Mouse (Mus musculus): ENCODE data around the gene D630045J12Rik. TPM values are rescaled to one million over a fixed set of nuclear protein-coding genes. Genes with fewer than 3 reads are reported as not detected.
A peak's percentile ranks its signal among the peaks of the same experiment; 100 is the strongest.

The D630045J12Rik gene
- polyA plus RNA-seq, 1 experiment from 2014 or later: 0.26 TPM

DNA sequence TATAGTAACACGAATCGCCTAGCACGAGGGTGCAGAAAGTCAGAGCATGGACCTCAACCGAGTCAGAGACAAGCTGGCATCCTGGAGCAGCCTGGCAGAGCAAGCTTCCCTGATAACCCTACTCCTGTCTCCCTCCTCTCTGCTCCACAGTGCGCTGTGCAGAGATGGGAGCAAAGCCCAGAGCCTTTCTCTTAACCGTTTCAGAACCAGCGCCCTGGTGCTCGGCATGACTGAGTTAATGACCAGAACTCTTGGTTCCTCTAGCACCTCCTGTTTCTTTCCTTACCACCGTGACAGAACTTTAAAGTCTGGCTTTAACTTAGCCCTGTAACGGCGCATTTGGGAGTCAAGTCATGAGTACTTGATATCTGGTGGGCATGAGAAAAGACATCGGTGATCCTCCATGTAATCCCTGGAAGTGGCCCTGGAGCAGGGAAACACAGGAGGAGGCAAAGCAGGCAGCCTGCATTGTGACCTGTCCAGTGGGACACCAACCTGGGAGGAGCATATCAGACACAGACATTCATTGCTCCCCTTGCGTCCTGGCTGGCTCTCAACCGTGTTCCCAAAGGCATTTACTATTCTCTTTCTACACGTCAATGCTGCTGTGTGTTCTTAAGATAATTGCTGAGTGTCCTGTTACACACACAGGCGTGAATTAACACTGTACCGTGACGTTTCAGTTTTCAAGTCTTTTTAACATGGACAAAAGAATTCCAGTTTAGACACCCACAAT lies 130.2 kb downstream of the D630045J12Rik start:
- Histone ChIP-seq H3K4me2 (ENCODE audit: low read depth, low read length) (no peak overlapping the region), H3K9ac (ENCODE audit: low read depth, low read length) (no peak overlapping the region), H3K4me3 (ENCODE audit: low read depth, low read length) (no peak overlapping the region), H3K36me3 (ENCODE audit: control insufficient read depth, insufficient read depth) (no peaks in the 10 kb centered on the region), H3K9me3 (replicated peaks; ENCODE audit: control insufficient read depth, low read length) (no peaks in the 10 kb centered on the region), H3K27ac (ENCODE audit: low read length) (no peak overlapping the region), H3K27me3 (ENCODE audit: control insufficient read depth, insufficient read depth, low read depth, low read length) (no peaks in the 10 kb centered on the region), H3K4me1 (ENCODE audit: control insufficient read depth, low read depth, low read length) (peaks cover 4% of the 10 kb centered on the region; the same call in 1 of the 2 replicates)
- WGBS (ENCODE audit: insufficient replicate concordance): 69% methylated on average over 18 of the region's 18 CpGs
- no peak for ATAC-seq (ENCODE audit: low read depth)

DNA sequence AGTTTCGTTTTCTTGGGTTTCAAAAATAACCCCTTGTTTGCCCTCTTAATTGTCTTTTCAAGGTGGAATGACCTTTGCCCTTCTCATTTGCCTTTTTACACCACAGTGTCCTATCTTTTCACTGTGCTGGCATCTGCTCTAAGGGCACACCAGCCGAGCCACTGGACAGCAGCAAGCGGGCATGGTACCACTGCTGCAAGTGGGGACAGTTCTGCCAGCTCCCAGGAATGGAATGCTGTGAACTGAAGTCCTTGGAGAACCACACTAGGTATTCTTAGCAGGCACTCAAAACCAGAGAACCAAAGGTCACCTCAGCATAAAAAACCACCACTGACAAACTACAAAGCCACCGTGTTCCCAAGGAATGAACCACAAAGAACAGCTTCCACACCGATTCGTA lies 131.0 kb downstream of the D630045J12Rik start:
- Histone ChIP-seq H3K9me3 (replicated peaks; ENCODE audit: control insufficient read depth, low read length) (no peaks in the 10 kb centered on the region), H3K27ac (ENCODE audit: low read length) (no peak overlapping the region), H3K27me3 (ENCODE audit: control insufficient read depth, insufficient read depth, low read depth, low read length) (no peaks in the 10 kb centered on the region), H3K36me3 (ENCODE audit: control insufficient read depth, insufficient read depth) (no peaks in the 10 kb centered on the region), H3K9ac (ENCODE audit: low read depth, low read length) (no peak overlapping the region), H3K4me3 (ENCODE audit: low read depth, low read length) (no peak overlapping the region), H3K4me1 (ENCODE audit: control insufficient read depth, low read depth, low read length) (peaks cover 4% of the 10 kb centered on the region; the same call in 1 of the 2 replicates), H3K4me2 (ENCODE audit: low read depth, low read length) (peak overlapping the region; percentile 4; the same call in 1 of the 2 replicates)
- 53% methylated on average over 6 of the region's 6 CpGs for WGBS (ENCODE audit: insufficient replicate concordance)
- ATAC-seq (ENCODE audit: low read depth): no peak

- Histone ChIP-seq H3K9ac (ENCODE audit: low read depth, low read length) (no peak overlapping the region), H3K4me2 (ENCODE audit: low read depth, low read length) (no peak overlapping the region), H3K9me3 (replicated peaks; ENCODE audit: control insufficient read depth, low read length) (no peaks in the 10 kb centered on the region), H3K27ac (ENCODE audit: low read length) (no peak overlapping the region), H3K36me3 (ENCODE audit: control insufficient read depth, insufficient read depth) (no peaks in the 10 kb centered on the region), H3K4me3 (ENCODE audit: low read depth, low read length) (no peak overlapping the region), H3K27me3 (ENCODE audit: control insufficient read depth, insufficient read depth, low read depth, low read length) (no peaks in the 10 kb centered on the region), H3K4me1 (ENCODE audit: control insufficient read depth, low read depth, low read length) (peaks cover 4% of the 10 kb centered on the region; the same call in 1 of the 2 replicates)
- 49% methylated on average over 5 of the region's 5 CpGs for WGBS (ENCODE audit: insufficient replicate concordance)
- no peak for ATAC-seq (ENCODE audit: low read depth)
These were observed 132.0 kb downstream of the D630045J12Rik start for GRCm38 (mm10) chr6:38121843-38122242.

DNA sequence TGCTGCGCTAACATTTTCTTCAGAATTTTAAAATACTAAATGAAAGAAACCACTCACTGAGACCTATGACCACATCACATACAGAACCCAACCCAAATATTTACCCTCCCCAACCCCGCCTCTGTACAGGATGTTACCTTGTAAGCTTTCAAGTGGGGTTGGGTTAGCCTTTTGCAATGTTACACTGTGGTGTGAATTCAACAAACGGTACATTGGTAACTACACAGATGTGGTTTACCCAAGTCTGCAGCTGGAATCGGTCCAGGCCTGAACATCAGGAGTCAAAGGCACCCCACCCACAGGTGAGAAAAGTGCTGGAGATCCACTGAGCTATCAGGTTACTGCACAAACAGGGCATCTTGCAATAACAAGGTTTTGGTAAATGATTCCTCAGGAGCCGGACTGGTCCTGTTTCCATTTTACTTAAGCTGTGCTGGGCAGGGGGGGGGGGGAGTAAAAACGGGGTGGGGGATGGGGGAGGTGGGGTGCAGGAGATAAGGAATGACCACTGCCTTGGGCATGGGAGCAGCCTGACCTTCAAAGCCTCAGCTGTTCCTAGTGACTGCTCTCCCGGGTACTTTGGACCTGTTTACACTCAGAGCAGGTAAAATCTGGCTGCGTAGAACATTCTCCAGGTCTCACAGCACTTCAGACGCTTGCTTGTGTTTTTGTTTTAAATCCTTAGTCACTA lies 133.0 kb downstream of the D630045J12Rik start:
- peak overlapping the region; percentile 15; the same call in 1 of the 2 replicates for H3K4me2 ChIP-seq (ENCODE audit: low read depth, low read length)

DNA sequence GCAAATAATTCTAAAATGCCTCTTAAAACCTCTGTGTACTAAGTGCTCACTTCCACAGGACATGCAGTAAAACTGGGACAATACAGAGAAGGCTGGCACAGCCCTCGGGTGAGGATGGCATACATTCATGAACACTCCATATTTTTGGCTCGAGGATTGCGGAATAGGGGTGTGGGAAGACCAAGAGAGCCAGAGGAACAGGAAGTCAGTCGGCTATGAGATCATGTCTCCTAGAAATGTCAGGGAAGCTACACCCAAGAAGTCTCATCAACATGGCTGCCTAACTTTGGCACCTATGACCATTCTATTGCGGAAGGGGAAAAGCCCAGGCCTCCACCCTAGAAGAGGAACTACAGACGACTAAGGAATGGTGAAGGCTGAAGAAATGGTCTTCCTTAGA lies 135.5 kb downstream of the D630045J12Rik start:
- ATAC-seq (ENCODE audit: low read depth): no peak

More for the DNA sequence above, 133.0 kb downstream of the D630045J12Rik start:
- peaks cover 4% of the 10 kb centered on the region; the same call in 1 of the 2 replicates for H3K4me1 ChIP-seq (ENCODE audit: control insufficient read depth, low read depth, low read length)
- peak overlapping the region; percentile 63 for H3K27ac ChIP-seq (ENCODE audit: low read length)
- peak; percentile 92 for ATAC-seq (ENCODE audit: low read depth)
- H3K9me3 ChIP-seq (replicated peaks; ENCODE audit: control insufficient read depth, low read length): no peaks in the 10 kb centered on the region
- H3K36me3 ChIP-seq (ENCODE audit: control insufficient read depth, insufficient read depth): no peaks in the 10 kb centered on the region
- H3K27me3 ChIP-seq (ENCODE audit: control insufficient read depth, insufficient read depth, low read depth, low read length): no peaks in the 10 kb centered on the region
- H3K9ac ChIP-seq (ENCODE audit: low read depth, low read length): no peak overlapping the region
- WGBS (ENCODE audit: insufficient replicate concordance): 49% methylated on average over 9 of the region's 9 CpGs
- H3K4me3 ChIP-seq (ENCODE audit: low read depth, low read length): no peak overlapping the region

GRCm38 (mm10) chr6:38116107-38116770 lies 137.6 kb downstream of the D630045J12Rik start:
- Histone ChIP-seq H3K4me3 (ENCODE audit: low read depth, low read length) (no peak overlapping the region), H3K9ac (ENCODE audit: low read depth, low read length) (no peak overlapping the region), H3K27ac (ENCODE audit: low read length) (no peak overlapping the region), H3K4me2 (ENCODE audit: low read depth, low read length) (no peak overlapping the region), H3K27me3 (ENCODE audit: control insufficient read depth, insufficient read depth, low read depth, low read length) (no peaks in the 10 kb centered on the region), H3K9me3 (replicated peaks; ENCODE audit: control insufficient read depth, low read length) (no peaks in the 10 kb centered on the region), H3K4me1 (ENCODE audit: control insufficient read depth, low read depth, low read length) (peaks cover 4% of the 10 kb centered on the region; the same call in 1 of the 2 replicates), H3K36me3 (ENCODE audit: control insufficient read depth, insufficient read depth) (no peaks in the 10 kb centered on the region)
- WGBS (ENCODE audit: insufficient replicate concordance): 49% methylated on average over 4 of the region's 4 CpGs
- no peak for ATAC-seq (ENCODE audit: low read depth)

More for the DNA sequence above, 135.5 kb downstream of the D630045J12Rik start:
- H3K4me1 ChIP-seq (ENCODE audit: control insufficient read depth, low read depth, low read length): peaks cover 4% of the 10 kb centered on the region; the same call in 1 of the 2 replicates
- no peak overlapping the region for H3K4me2 ChIP-seq (ENCODE audit: low read depth, low read length)
- no peak overlapping the region for H3K9ac ChIP-seq (ENCODE audit: low read depth, low read length)
- 69% methylated on average over 6 of the region's 6 CpGs for WGBS (ENCODE audit: insufficient replicate concordance)
- H3K36me3 ChIP-seq (ENCODE audit: control insufficient read depth, insufficient read depth): no peaks in the 10 kb centered on the region
- no peaks in the 10 kb centered on the region for H3K27me3 ChIP-seq (ENCODE audit: control insufficient read depth, insufficient read depth, low read depth, low read length)
- no peak overlapping the region for H3K27ac ChIP-seq (ENCODE audit: low read length)
- no peak overlapping the region for H3K4me3 ChIP-seq (ENCODE audit: low read depth, low read length)
- H3K9me3 ChIP-seq (replicated peaks; ENCODE audit: control insufficient read depth, low read length): no peaks in the 10 kb centered on the region

DNA sequence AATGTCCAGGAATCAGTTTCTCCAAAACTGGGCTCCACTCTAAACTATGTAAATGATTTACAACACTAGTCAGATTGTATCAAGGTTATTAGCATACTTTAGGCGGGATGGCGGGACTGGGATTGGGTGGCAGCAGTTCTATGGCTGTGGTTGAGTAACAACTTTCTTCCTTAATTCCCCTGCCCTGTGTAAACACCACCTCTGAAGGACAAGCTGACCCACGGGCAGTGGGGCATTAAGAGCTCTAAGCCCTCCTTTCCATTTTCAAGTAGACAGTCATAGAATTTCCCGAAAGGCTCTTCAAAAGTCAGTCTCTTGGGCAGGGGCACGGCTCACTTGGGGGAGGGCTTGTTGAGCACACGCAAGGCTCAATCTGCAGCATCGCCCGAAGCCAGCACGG lies 142.9 kb downstream of the D630045J12Rik start:
- Histone ChIP-seq H3K9me3 (replicated peaks; ENCODE audit: control insufficient read depth, low read length) (no peaks in the 10 kb centered on the region), H3K4me3 (ENCODE audit: low read depth, low read length) (no peak overlapping the region), H3K4me1 (ENCODE audit: control insufficient read depth, low read depth, low read length) (no peaks in the 10 kb centered on the region), H3K4me2 (ENCODE audit: low read depth, low read length) (no peak overlapping the region), H3K27ac (ENCODE audit: low read length) (no peak overlapping the region), H3K9ac (ENCODE audit: low read depth, low read length) (no peak overlapping the region), H3K27me3 (ENCODE audit: control insufficient read depth, insufficient read depth, low read depth, low read length) (no peaks in the 10 kb centered on the region), H3K36me3 (ENCODE audit: control insufficient read depth, insufficient read depth) (no peaks in the 10 kb centered on the region)
- no peak for ATAC-seq (ENCODE audit: low read depth)
- WGBS (ENCODE audit: insufficient replicate concordance): 62% methylated on average over 9 of the region's 9 CpGs

GRCm38 (mm10) chr6:38109871-38110270 lies 143.9 kb downstream of the D630045J12Rik start:
- Histone ChIP-seq H3K9ac (ENCODE audit: low read depth, low read length) (no peak overlapping the region), H3K4me1 (ENCODE audit: control insufficient read depth, low read depth, low read length) (no peaks in the 10 kb centered on the region), H3K27me3 (ENCODE audit: control insufficient read depth, insufficient read depth, low read depth, low read length) (no peaks in the 10 kb centered on the region), H3K4me2 (ENCODE audit: low read depth, low read length) (no peak overlapping the region), H3K27ac (ENCODE audit: low read length) (no peak overlapping the region), H3K4me3 (ENCODE audit: low read depth, low read length) (no peak overlapping the region), H3K9me3 (replicated peaks; ENCODE audit: control insufficient read depth, low read length) (no peaks in the 10 kb centered on the region), H3K36me3 (ENCODE audit: control insufficient read depth, insufficient read depth) (no peaks in the 10 kb centered on the region)
- ATAC-seq (ENCODE audit: low read depth): no peak
- WGBS (ENCODE audit: insufficient replicate concordance): 23% methylated on average over 9 of the region's 9 CpGs
